Mouse (Mus musculus): Measurements from ENCODE around the gene Atg5. TPM values are rescaled to one million over a fixed set of nuclear protein-coding genes. Genes with fewer than 3 reads are reported as not detected.
"Not testable (repeated sequence)": the region's sequence is repeated elsewhere in the genome, so short reads cannot be mapped to it uniquely, and the experiment has no call there.

Atg5 gene
- polyA plus RNA-seq (2014; fragmentation: Nextera tagmentation; extraction: Ambion mirVana): 59.9 and 60.4 TPM in 2 replicates

DNA sequence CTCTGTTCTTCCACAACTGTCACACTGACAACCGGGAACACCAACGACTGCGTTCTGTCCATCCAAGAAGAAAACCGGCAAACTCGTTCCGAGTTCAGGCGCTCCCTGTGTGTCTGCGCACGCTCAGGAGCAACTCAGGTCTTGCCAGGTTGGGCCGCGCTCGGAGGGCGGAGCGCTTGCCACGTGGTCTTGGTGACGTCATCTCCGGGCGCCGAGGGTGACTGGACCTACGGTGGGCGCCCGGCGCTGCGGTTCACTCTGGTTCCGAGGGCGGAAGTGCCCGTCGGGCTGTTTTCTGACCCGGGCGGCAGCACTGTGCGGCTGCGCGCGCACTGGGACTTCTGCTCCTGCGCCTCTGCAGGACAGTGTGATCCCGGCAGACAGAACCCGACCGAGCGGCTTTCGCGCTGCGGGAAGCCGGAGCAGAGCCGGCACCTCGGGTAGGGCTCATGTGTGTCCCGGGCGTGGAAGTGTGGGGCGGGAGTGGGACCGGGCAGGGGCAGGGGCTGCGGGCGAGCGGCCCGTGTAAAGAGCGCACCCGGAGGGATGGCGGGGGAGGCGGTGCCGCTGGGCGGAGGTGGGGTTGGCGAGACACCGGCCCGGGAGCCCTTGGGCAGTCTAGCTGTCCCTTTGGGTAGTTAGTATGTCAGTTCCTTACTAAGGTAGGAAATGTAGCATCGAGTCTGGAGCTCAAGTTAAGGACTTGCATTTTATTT lies at the start of gene Atg5:
Gene Atg5, plus strand, starts transcription at position 214 of the 716 bp plus-strand sequence.
- Histone ChIP-seq H3K9ac (ENCODE audit: low read length) (peak within 1 kb of the TSS; percentile 91), H3K36me3 (ENCODE audit: control insufficient read depth, insufficient read depth, low read length) (no peaks in the 10 kb centered on the region), H3K27ac (ENCODE audit: low read depth, low read length) (peak within 1 kb of the TSS; percentile 89), H3K9me3 (ENCODE audit: control insufficient read depth, low read length) (no peaks in the 10 kb centered on the region), H3K27me3 (ENCODE audit: control insufficient read depth, insufficient read depth, low read length) (no peaks in the 10 kb centered on the region), H3K4me2 (peak within 1 kb of the TSS; percentile 72), H3K4me1 (ENCODE audit: control insufficient read depth, insufficient read depth, low read length) (peaks cover 14% of the 10 kb centered on the region), H3K4me3 (ENCODE audit: low read depth, low read length) (peak within 1 kb of the TSS; percentile 81)
- DNase-seq (ENCODE audit: low spot score, missing footprints) (peak; percentile 99), ATAC-seq (ENCODE audit: low FRiP score) (peak; percentile 99)
- under 1% methylated on average over 62 of the region's 63 CpGs for WGBS

DNA sequence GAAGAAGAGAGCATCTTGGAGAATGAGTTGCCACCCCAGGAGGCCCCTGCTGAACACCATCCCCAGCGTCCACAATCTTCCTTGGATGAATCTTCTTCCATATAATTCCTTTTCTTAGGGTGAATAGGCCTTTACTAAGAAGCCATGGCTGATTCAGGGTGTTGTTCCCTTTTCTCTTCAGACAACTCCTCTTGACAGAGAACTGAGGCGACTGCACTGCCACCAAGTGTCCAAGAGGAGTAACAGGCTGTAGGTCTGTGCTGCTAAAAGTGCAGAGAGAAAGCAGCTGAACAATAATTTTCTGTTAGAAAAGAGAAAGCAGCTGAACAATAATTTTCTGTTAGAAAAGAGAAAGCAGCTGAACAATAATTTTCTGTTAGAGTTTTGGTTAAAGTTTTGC lies 49.1 kb upstream of the Atg5 start:
- not testable (repeated sequence) for H3K4me3 ChIP-seq (ENCODE audit: low read depth, low read length); H3K4me1 ChIP-seq (ENCODE audit: control insufficient read depth, insufficient read depth, low read length); DNase-seq (ENCODE audit: low spot score, missing footprints); ATAC-seq (ENCODE audit: low FRiP score); H3K36me3 ChIP-seq (ENCODE audit: control insufficient read depth, insufficient read depth, low read length); H3K9me3 ChIP-seq (ENCODE audit: control insufficient read depth, low read length); H3K27me3 ChIP-seq (ENCODE audit: control insufficient read depth, insufficient read depth, low read length); H3K4me2 ChIP-seq; H3K27ac ChIP-seq (ENCODE audit: low read depth, low read length); H3K9ac ChIP-seq (ENCODE audit: low read length)
- WGBS: 8% methylated on average over 2 of the region's 2 CpGs

GRCm38 (mm10) chr10:44224345-44224744 lies 43.8 kb upstream of the Atg5 start:
- H3K4me1 ChIP-seq (ENCODE audit: control insufficient read depth, insufficient read depth, low read length): no peaks in the 10 kb centered on the region
- no peaks in the 10 kb centered on the region for H3K36me3 ChIP-seq (ENCODE audit: control insufficient read depth, insufficient read depth, low read length)
- H3K4me2 ChIP-seq: no peak overlapping the region
- H3K27me3 ChIP-seq (ENCODE audit: control insufficient read depth, insufficient read depth, low read length): no peaks in the 10 kb centered on the region
- no peak for DNase-seq (ENCODE audit: low spot score, missing footprints)
- no peak for ATAC-seq (ENCODE audit: low FRiP score)
- H3K27ac ChIP-seq (ENCODE audit: low read depth, low read length): no peak overlapping the region
- no peak overlapping the region for H3K4me3 ChIP-seq (ENCODE audit: low read depth, low read length)
- H3K9ac ChIP-seq (ENCODE audit: low read length): no peak overlapping the region
- no peaks in the 10 kb centered on the region for H3K9me3 ChIP-seq (ENCODE audit: control insufficient read depth, low read length)
- 96% methylated on average over 9 of the region's 9 CpGs for WGBS

DNA sequence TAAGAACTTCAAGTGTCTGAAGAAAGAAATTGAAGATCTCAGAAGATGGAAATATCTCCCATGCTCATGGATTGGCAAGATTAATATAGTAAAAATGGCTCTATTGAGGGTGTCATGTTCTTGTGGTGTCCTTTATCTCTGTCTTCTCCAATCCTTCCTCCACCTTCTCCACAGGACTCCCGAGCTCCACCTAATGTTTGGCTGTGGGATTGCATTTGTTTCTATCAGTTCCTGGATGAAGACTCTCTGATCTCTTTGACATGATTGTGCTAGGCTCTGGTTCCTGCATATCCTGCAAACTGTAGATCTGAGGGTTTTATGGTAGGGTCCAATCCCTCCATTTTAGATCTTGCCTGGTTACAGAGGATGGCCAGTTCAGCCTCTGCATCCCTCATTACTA lies 34.8 kb upstream of the Atg5 start:
- H3K4me2 ChIP-seq; H3K27me3 ChIP-seq (ENCODE audit: control insufficient read depth, insufficient read depth, low read length); H3K36me3 ChIP-seq (ENCODE audit: control insufficient read depth, insufficient read depth, low read length); H3K9me3 ChIP-seq (ENCODE audit: control insufficient read depth, low read length); H3K4me3 ChIP-seq (ENCODE audit: low read depth, low read length); H3K4me1 ChIP-seq (ENCODE audit: control insufficient read depth, insufficient read depth, low read length); H3K9ac ChIP-seq (ENCODE audit: low read length); H3K27ac ChIP-seq (ENCODE audit: low read depth, low read length); ATAC-seq (ENCODE audit: low FRiP score): not testable (repeated sequence)
- 9% methylated on average over 1 of the region's 1 CpGs for WGBS
- peak; percentile 90 for DNase-seq (ENCODE audit: low spot score, missing footprints)

GRCm38 (mm10) chr10:44235298-44235697 lies 32.9 kb upstream of the Atg5 start:
- H3K4me3 ChIP-seq (ENCODE audit: low read depth, low read length); ATAC-seq (ENCODE audit: low FRiP score): not testable (repeated sequence)
- 41% methylated on average over 7 of the region's 7 CpGs for WGBS

GRCm38 (mm10) chr10:44256624-44257023 lies 11.5 kb upstream of the Atg5 start:
- H3K9ac ChIP-seq (ENCODE audit: low read length): no peak overlapping the region
- ATAC-seq (ENCODE audit: low FRiP score) (no peak), DNase-seq (ENCODE audit: low spot score, missing footprints) (no peak)
- WGBS: 33% methylated on average over 7 of the region's 7 CpGs
- no peak overlapping the region for H3K4me3 ChIP-seq (ENCODE audit: low read depth, low read length)
- H3K9me3 ChIP-seq (ENCODE audit: control insufficient read depth, low read length): no peaks in the 10 kb centered on the region
- no peaks in the 10 kb centered on the region for H3K36me3 ChIP-seq (ENCODE audit: control insufficient read depth, insufficient read depth, low read length)
- H3K27ac ChIP-seq (ENCODE audit: low read depth, low read length): no peak overlapping the region
- H3K27me3 ChIP-seq (ENCODE audit: control insufficient read depth, insufficient read depth, low read length): no peaks in the 10 kb centered on the region
- no peaks in the 10 kb centered on the region for H3K4me1 ChIP-seq (ENCODE audit: control insufficient read depth, insufficient read depth, low read length)
- H3K4me2 ChIP-seq: no peak overlapping the region

More at GRCm38 (mm10) chr10:44235298-44235697, 32.9 kb upstream of the Atg5 start:
- H3K36me3 ChIP-seq (ENCODE audit: control insufficient read depth, insufficient read depth, low read length); H3K4me2 ChIP-seq; H3K9me3 ChIP-seq (ENCODE audit: control insufficient read depth, low read length); H3K9ac ChIP-seq (ENCODE audit: low read length); H3K27ac ChIP-seq (ENCODE audit: low read depth, low read length); DNase-seq (ENCODE audit: low spot score, missing footprints); H3K4me1 ChIP-seq (ENCODE audit: control insufficient read depth, insufficient read depth, low read length); H3K27me3 ChIP-seq (ENCODE audit: control insufficient read depth, insufficient read depth, low read length): not testable (repeated sequence)

DNA sequence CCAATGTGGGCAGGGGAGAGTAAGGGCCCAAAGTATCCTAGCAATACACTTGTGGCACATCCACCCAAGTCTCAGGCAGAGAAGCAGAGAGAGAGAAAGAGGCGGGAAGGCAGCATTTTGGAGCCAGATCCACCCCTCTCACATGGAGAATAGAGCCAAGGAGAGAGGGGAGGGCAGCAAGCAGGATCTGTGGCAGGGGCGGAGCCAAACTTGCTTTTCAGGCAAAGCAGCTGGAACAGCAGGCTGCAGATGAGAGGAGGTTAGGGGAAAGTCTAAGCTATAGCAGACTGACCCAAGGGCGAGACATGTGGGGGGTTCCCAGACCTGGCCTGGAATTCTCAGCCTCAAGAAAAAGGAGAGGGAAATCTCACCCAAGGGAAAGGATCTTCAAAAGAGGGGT lies 2.3 kb upstream of the Atg5 start:
- H3K27me3 ChIP-seq (ENCODE audit: control insufficient read depth, insufficient read depth, low read length): no peaks in the 10 kb centered on the region
- H3K9me3 ChIP-seq (ENCODE audit: control insufficient read depth, low read length): no peaks in the 10 kb centered on the region
- H3K27ac ChIP-seq (ENCODE audit: low read depth, low read length): no peak overlapping the region
- no peaks in the 10 kb centered on the region for H3K36me3 ChIP-seq (ENCODE audit: control insufficient read depth, insufficient read depth, low read length)
- H3K4me1 ChIP-seq (ENCODE audit: control insufficient read depth, insufficient read depth, low read length): peaks cover 14% of the 10 kb centered on the region
- no peak for ATAC-seq (ENCODE audit: low FRiP score)
- no peak overlapping the region for H3K9ac ChIP-seq (ENCODE audit: low read length)
- 46% methylated on average over 3 of the region's 3 CpGs for WGBS
- no peak for DNase-seq (ENCODE audit: low spot score, missing footprints)
- H3K4me2 ChIP-seq: no peak overlapping the region
- H3K4me3 ChIP-seq (ENCODE audit: low read depth, low read length): no peak overlapping the region

GRCm38 (mm10) chr10:44266561-44266960 lies 1.6 kb upstream of the Atg5 start:
- Histone ChIP-seq H3K27ac (ENCODE audit: low read depth, low read length) (no peak overlapping the region), H3K4me1 (ENCODE audit: control insufficient read depth, insufficient read depth, low read length) (peaks cover 14% of the 10 kb centered on the region), H3K36me3 (ENCODE audit: control insufficient read depth, insufficient read depth, low read length) (no peaks in the 10 kb centered on the region), H3K9me3 (ENCODE audit: control insufficient read depth, low read length) (no peaks in the 10 kb centered on the region), H3K9ac (ENCODE audit: low read length) (no peak overlapping the region), H3K27me3 (ENCODE audit: control insufficient read depth, insufficient read depth, low read length) (no peaks in the 10 kb centered on the region), H3K4me2 (no peak overlapping the region; the same call in 1 of the 2 replicates), H3K4me3 (ENCODE audit: low read depth, low read length) (no peak overlapping the region)
- ATAC-seq (ENCODE audit: low FRiP score) (no peak), DNase-seq (ENCODE audit: low spot score, missing footprints) (no peak)

DNA sequence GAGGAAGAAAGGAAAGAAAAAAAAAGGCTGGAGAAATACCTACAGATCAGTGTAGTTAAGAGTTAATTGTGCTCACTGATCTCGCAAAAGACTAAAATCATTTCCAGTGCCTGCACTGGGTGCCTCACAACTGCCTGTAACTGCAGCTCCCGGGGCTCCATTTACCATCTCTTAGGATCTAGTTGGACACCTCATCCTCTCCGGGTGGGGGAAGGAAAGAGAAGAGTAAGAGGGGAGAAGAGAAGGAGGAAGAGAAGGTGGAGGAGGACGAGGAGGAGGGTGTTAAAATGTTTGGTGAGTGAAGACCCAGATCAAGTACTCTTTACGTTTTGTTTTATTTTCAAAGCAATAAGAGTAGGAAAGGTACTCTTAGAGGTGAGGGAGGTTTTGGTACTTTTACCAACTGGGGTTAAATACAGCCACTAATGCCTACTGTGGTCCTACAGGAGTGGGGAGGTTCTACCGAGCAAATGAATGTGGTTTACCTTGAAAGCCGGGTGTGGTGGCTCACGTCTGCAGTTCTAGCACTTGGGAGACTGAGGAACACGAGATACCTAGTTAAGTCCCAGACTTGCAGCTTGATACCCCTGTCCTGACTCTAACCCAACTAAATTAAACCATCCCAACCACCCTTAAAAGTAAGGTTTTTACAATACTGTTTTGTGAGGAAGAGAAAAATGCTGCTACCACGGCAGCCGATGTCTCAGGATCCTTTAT lies 574 bp upstream of the Atg5 start:
- H3K9ac ChIP-seq (ENCODE audit: low read length): peak overlapping the region; percentile 91
- WGBS: 15% methylated on average over 11 of the region's 11 CpGs
- no peaks in the 10 kb centered on the region for H3K36me3 ChIP-seq (ENCODE audit: control insufficient read depth, insufficient read depth, low read length)
- no peak overlapping the region for H3K27ac ChIP-seq (ENCODE audit: low read depth, low read length)
- H3K9me3 ChIP-seq (ENCODE audit: control insufficient read depth, low read length): no peaks in the 10 kb centered on the region
- DNase-seq (ENCODE audit: low spot score, missing footprints): peak; percentile 86
- H3K4me2 ChIP-seq: peak overlapping the region; percentile 72
- peak; percentile 19 for ATAC-seq (ENCODE audit: low FRiP score)
- H3K27me3 ChIP-seq (ENCODE audit: control insufficient read depth, insufficient read depth, low read length): no peaks in the 10 kb centered on the region
- H3K4me1 ChIP-seq (ENCODE audit: control insufficient read depth, insufficient read depth, low read length): peaks cover 14% of the 10 kb centered on the region
- H3K4me3 ChIP-seq (ENCODE audit: low read depth, low read length): peak overlapping the region; percentile 81

Data from midbrain, embryonic 11.5 days (tissue).